ENCODE assay signal across 8 mouse cellular contexts in the genomic region with DNA sequence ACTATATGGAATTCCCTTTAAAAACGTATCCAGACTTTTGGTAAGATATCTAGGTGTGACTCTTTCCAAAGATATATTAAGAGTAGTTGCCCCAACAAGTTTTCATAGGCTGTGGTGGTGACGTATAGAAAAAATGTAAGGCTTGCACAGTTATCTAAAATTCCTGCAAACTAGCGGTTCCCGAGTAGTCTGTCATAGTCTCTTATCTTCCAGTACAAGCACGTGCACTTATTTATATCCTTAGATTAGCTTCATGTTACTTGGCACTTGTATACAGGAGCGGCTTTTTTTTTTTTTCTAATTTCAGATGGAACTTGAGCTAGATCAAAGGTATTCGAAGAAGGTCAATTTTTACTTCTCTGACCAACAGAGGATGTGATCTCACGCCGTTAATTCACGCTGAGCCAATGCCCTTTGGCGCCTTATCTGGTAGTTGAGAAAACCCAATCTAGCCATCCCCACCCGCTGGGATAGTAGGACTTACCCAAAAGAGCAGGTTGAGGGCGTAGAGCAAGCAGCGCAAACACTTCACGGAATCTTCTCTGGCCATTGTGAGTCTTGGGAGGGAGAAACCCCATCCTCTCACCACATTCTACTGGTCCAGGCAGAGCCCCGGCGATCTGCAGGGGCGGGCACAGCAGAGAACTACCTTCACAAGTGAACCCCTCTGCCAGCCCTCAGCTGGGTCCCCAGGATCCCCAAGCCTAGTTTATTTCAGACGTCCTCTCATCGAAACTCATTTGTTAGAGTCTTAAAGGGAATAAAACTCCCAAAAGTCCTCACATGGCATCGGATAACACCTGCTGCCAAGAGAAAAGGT. TPM values are rescaled to one million over a fixed set of nuclear protein-coding genes. Genes with fewer than 3 reads are reported as not detected.
DNase-seq lines count a peak whose midpoint lies in the region; ATAC-seq and TF ChIP-seq lines count a peak whose summit lies in the region.

No protein-coding gene starts in this region.

- H3K9ac ChIP-seq in neural tube, embryonic 11.5 days (ENCODE audit: low read length): peak overlapping the region; percentile 93
- H3K9ac ChIP-seq in forebrain, embryonic 16.5 days (replicated peaks; ENCODE audit: low read depth, low read length): peak overlapping the region; percentile 93
- H3K9ac ChIP-seq in intestine, postnatal 0 days (ENCODE audit: low read depth, low read length): peak overlapping the region; percentile 79
- peak overlapping the region; percentile 77 for H3K9ac ChIP-seq in liver, postnatal 0 days (replicated peaks)

- H3K27me3 ChIP-seq in neural tube, embryonic 11.5 days (ENCODE audit: control insufficient read depth, insufficient read depth, low read length): no peaks in the 10 kb centered on the region
- peaks cover 3% of the 10 kb centered on the region; the same call in 1 of the 2 replicates for H3K27me3 ChIP-seq in forebrain, embryonic 16.5 days (replicated peaks; ENCODE audit: control insufficient read depth, insufficient read depth, low read length)
- no peaks in the 10 kb centered on the region for H3K27me3 ChIP-seq in intestine, postnatal 0 days (replicated peaks; ENCODE audit: control insufficient read depth, insufficient read depth, low read length)
- peaks cover 9% of the 10 kb centered on the region; the same call in 1 of the 2 replicates for H3K27me3 ChIP-seq in liver, postnatal 0 days (ENCODE audit: insufficient read depth, low read length)

- H3K4me3 ChIP-seq in neural tube, embryonic 11.5 days (ENCODE audit: low read depth, low read length): peak overlapping the region; percentile 65
- H3K4me3 ChIP-seq in forebrain, embryonic 16.5 days (replicated peaks; ENCODE audit: low read length): peak overlapping the region; percentile 89
- H3K4me3 ChIP-seq in intestine, postnatal 0 days (ENCODE audit: low read depth, low read length): peak overlapping the region; percentile 78
- peak overlapping the region; percentile 75 for H3K4me3 ChIP-seq in liver, postnatal 0 days (ENCODE audit: low read depth, low read length)

- H3K4me2 ChIP-seq in neural tube, embryonic 11.5 days (ENCODE audit: low read depth): peak overlapping the region; percentile 57
- peak overlapping the region; percentile 74 for H3K4me2 ChIP-seq in forebrain, embryonic 16.5 days (ENCODE audit: low read length)
- H3K4me2 ChIP-seq in intestine, postnatal 0 days (replicated peaks; ENCODE audit: low read depth): peak overlapping the region; percentile 89
- H3K4me2 ChIP-seq in liver, postnatal 0 days (ENCODE audit: low read depth, low read length): peak overlapping the region; percentile 77

- DNase-seq in neural tube, embryonic 11.5 days (ENCODE audit: low spot score): peak; percentile 51
- DNase-seq in neural tube, embryonic 10.5 days (ENCODE audit: extremely low spot score, low spot score): no peak
- peak; percentile 29 for DNase-seq in liver, postnatal 0 days
- no peak for DNase-seq in natural killer cell, adult 2 months (ENCODE audit: low spot score in 2 of 2)
- no peak for DNase-seq in layer of hippocampus, adult 18-20 months (ENCODE audit: low spot score in 2 of 2)
- no peak for DNase-seq in thymus, postnatal 25 days

- peak; percentile 56; the same call in 1 of the 2 replicates for ATAC-seq in neural tube, embryonic 11.5 days (ENCODE audit: insufficient read depth, low FRiP score, low TSS enrichment)
- ATAC-seq in forebrain, embryonic 16.5 days: peak; percentile 33; the same call in 1 of the 2 replicates
- ATAC-seq in intestine, postnatal 0 days: no peak
- ATAC-seq in liver, postnatal 0 days: no peak

- no peak for TF ChIP-seq EP300 in liver, postnatal 0 days (IDR thresholded peaks at IDR 0.05; ENCODE audit: low read depth)

- WGBS in neural tube, embryonic 11.5 days: 26% methylated on average over 21 of the region's 21 CpGs
- WGBS in forebrain, embryonic 16.5 days: 25% methylated on average over 21 of the region's 21 CpGs
- WGBS in intestine, postnatal 0 days: 9% methylated on average over 21 of the region's 21 CpGs
- WGBS in liver, postnatal 0 days (ENCODE audit: insufficient replicate concordance): 17% methylated on average over 21 of the region's 21 CpGs

- no peaks in the 10 kb centered on the region; the same call in 1 of the 2 replicates for H3K36me3 ChIP-seq in neural tube, embryonic 11.5 days (ENCODE audit: control insufficient read depth, insufficient read depth, low read length)
- H3K36me3 ChIP-seq in forebrain, embryonic 16.5 days (ENCODE audit: control insufficient read depth, insufficient read depth): 0 out of 2 replicates have a peak, but pooled peaks cover under 1% of the 10 kb centered on the region
- H3K36me3 ChIP-seq in intestine, postnatal 0 days (ENCODE audit: control insufficient read depth, insufficient read depth): peaks cover 10% of the 10 kb centered on the region
- no peaks in the 10 kb centered on the region; the same call in 1 of the 2 replicates for H3K36me3 ChIP-seq in liver, postnatal 0 days (replicated peaks; ENCODE audit: insufficient read depth, low read length)

- H3K4me1 ChIP-seq in neural tube, embryonic 11.5 days (ENCODE audit: control insufficient read depth, insufficient read depth, low read length): 0 out of 2 replicates have a peak, but pooled peaks cover 5% of the 10 kb centered on the region
- peaks cover 11% of the 10 kb centered on the region for H3K4me1 ChIP-seq in forebrain, embryonic 16.5 days (replicated peaks; ENCODE audit: control insufficient read depth, insufficient read depth, low read length)
- H3K4me1 ChIP-seq in intestine, postnatal 0 days (replicated peaks; ENCODE audit: control insufficient read depth, insufficient read depth, low read length): no peaks in the 10 kb centered on the region
- no peaks in the 10 kb centered on the region for H3K4me1 ChIP-seq in liver, postnatal 0 days (ENCODE audit: insufficient read depth)

- TF ChIP-seq CTCF in intestine, postnatal 0 days (IDR thresholded peaks at IDR 0.05; ENCODE audit: low read depth): no peak
- TF ChIP-seq CTCF in liver, postnatal 0 days (IDR thresholded peaks at IDR 0.05; ENCODE audit: low read depth): no peak

- no peak overlapping the region for H3K27ac ChIP-seq in neural tube, embryonic 11.5 days (ENCODE audit: low read depth, low read length)
- H3K27ac ChIP-seq in forebrain, embryonic 16.5 days (ENCODE audit: low read length): no peak overlapping the region
- peak overlapping the region; percentile 73; the same call in 1 of the 2 replicates for H3K27ac ChIP-seq in intestine, postnatal 0 days (ENCODE audit: low read depth, low read length)
- H3K27ac ChIP-seq in liver, postnatal 0 days (ENCODE audit: low read depth): peak overlapping the region; percentile 96

- no peaks in the 10 kb centered on the region for H3K9me3 ChIP-seq in neural tube, embryonic 11.5 days (ENCODE audit: control insufficient read depth, low read length)
- H3K9me3 ChIP-seq in forebrain, embryonic 16.5 days (ENCODE audit: control insufficient read depth, low read length): no peaks in the 10 kb centered on the region
- no peaks in the 10 kb centered on the region for H3K9me3 ChIP-seq in intestine, postnatal 0 days (ENCODE audit: control insufficient read depth)
- H3K9me3 ChIP-seq in liver, postnatal 0 days (ENCODE audit: low read length): no peaks in the 10 kb centered on the region

RNA-seq across cellular contexts. Expression of a gene that starts 1.6 kb away (rescaled TPM):
- 70.5 and 71.5 TPM in 2 replicates for polyA plus RNA-seq in neural tube, embryonic 11.5 days (2014; fragmentation: Nextera tagmentation; extraction: Ambion mirVana)
- polyA plus RNA-seq in forebrain, embryonic 16.5 days (2015; fragmentation: Nextera tagmentation; extraction: Ambion mirVana): 51.7 and 63.0 TPM in 2 replicates
- polyA plus RNA-seq in intestine, postnatal 0 days (2015; fragmentation: Nextera tagmentation; extraction: Ambion mirVana): 38.8 and 43.7 TPM in 2 replicates
- polyA plus RNA-seq in liver, postnatal 0 days (2015; fragmentation: Nextera tagmentation; extraction: Ambion mirVana): 117 and 133 TPM in 2 replicates
- 10 to 100 TPM; 25.5 to 26.0 TPM for total RNA-seq in layer of hippocampus, adult 18-20 months (2021)

Comparison
In these comparisons a context has a peak if more than half of its experiments do, and no peak if none do; other contexts are left out.
1. DNase-seq: peak in neural tube, embryonic 11.5 days (single experiment) and liver, postnatal 0 days (single experiment); none in neural tube, embryonic 10.5 days (single experiment), natural killer cell, adult 2 months (0 of 2), layer of hippocampus, adult 18-20 months (0 of 2) and thymus, postnatal 25 days (single experiment).
2. ATAC-seq: peak in neural tube, embryonic 11.5 days (single experiment) and forebrain, embryonic 16.5 days (single experiment); none in intestine, postnatal 0 days (single experiment) and liver, postnatal 0 days (single experiment).
3. H3K27ac ChIP-seq: peak in intestine, postnatal 0 days (single experiment) and liver, postnatal 0 days (single experiment); none in neural tube, embryonic 11.5 days (single experiment) and forebrain, embryonic 16.5 days (single experiment).
4. Peak in every context shown above with its lines, with median percentiles within 50 percentile points of each other: H3K4me2 ChIP-seq, H3K4me3 ChIP-seq and H3K9ac ChIP-seq.